Mouse (Mus musculus): ENCODE measurements around the gene Ifrd2. TPM values are rescaled to one million over a fixed set of nuclear protein-coding genes. Genes with fewer than 3 reads are reported as not detected.

The Ifrd2 gene
- total RNA-seq, 1 experiment = 66.6 TPM

DNA sequence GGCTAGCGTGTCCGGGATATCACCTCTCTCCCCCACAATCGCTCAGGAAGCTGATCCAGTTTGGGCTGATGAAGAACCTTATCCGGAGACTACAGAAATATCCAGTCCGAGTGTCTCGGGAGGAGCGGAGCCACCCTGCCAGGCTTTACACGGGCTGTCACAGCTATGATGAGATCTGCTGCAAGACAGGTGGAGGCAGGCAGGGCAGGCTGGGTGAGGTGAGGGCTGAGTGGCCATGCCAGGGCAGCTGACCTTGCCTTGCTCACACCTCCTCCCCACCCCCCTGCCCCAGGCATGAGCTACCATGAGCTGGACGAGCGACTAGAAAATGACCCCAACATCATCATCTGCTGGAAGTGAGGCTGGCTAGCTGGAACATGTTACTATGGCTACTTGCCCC lies 42.2 kb upstream of the Ifrd2 start:
- no peak for TF ChIP-seq HCFC1 (IDR thresholded peaks at IDR 0.05; ENCODE audit: borderline replicate concordance, insufficient read depth, low read length)
- no peak for TF ChIP-seq MAFK (IDR thresholded peaks at IDR 0.05; ENCODE audit: insufficient read depth, low read depth, low read length)
- TF ChIP-seq CHD2 (IDR thresholded peaks at IDR 0.05; ENCODE audit: low read depth, low read length) = no peak
- no peak for TF ChIP-seq ZNF384 (IDR thresholded peaks at IDR 0.05; ENCODE audit: low read depth, low read length)
- TF ChIP-seq ZC3H11A (IDR thresholded peaks at IDR 0.05; ENCODE audit: borderline replicate concordance, low read depth, low read length) = no peak
- no peak for DNase-seq (ENCODE audit: low read depth, low spot score)
- H3K4me3 ChIP-seq (ENCODE audit: insufficient read depth in 1 of 2, low read depth in 1 of 2, low read length in 2 of 2, poor library complexity in 1 of 2, severe bottlenecking in 1 of 2) = no peak overlapping the region
- peaks cover 0 to 18% of the 10 kb centered on the region in 2 experiments; a peak in 3 of 4 replicates for H3K4me1 ChIP-seq (ENCODE audit: control insufficient read depth in 2 of 2, insufficient read depth in 2 of 2, low read length in 2 of 2, poor library complexity in 1 of 2)
- in situ Hi-C loops (cut with MboI; ENCODE audit: low sequenced_read_pairs in 2 of 2, unreplicated experiment in 2 of 2) = no loop called here
- peaks cover 6% of the 10 kb centered on the region; the same call in 1 of the 2 replicates for H3K36me3 ChIP-seq (ENCODE audit: control insufficient read depth, insufficient read depth, low read length, poor library complexity, severe bottlenecking)
- H3K9ac ChIP-seq (ENCODE audit: insufficient read depth, low read depth, low read length, poor library complexity, severe bottlenecking) = no peak overlapping the region
- no peaks in the 10 kb centered on the region for H3K9me3 ChIP-seq (ENCODE audit: control insufficient read depth, insufficient read depth, low read depth, low read length)
- no peak overlapping the region for H3K27ac ChIP-seq (ENCODE audit: insufficient read depth, low read depth, low read length, poor library complexity, severe bottlenecking)

DNA sequence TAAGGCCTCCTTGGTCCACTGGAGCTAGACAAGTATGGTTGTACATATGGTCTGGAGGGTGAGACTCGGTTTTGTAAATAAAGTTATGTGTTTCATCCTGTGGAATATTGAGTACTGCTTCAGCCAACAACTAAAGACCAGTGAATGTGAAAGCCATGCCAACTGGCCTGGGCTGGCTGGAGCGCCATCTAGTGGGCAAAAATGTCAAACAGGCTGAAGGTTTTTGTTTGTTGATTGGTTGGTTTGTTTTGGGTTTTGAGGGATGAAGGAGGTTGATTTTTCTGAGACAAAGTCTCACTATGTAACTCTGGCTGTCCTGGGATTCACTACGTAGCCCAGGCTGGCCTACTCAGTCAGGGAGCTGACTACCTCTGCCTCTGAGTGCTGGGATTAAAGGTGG lies 41.8 kb upstream of the Ifrd2 start:
- peaks cover 6% of the 10 kb centered on the region; the same call in 1 of the 2 replicates for H3K36me3 ChIP-seq (ENCODE audit: control insufficient read depth, insufficient read depth, low read length, poor library complexity, severe bottlenecking)
- H3K9me3 ChIP-seq (ENCODE audit: control insufficient read depth, insufficient read depth, low read depth, low read length) = no peaks in the 10 kb centered on the region
- H3K4me3 ChIP-seq (ENCODE audit: insufficient read depth in 1 of 2, low read depth in 1 of 2, low read length in 2 of 2, poor library complexity in 1 of 2, severe bottlenecking in 1 of 2) = no peak overlapping the region
- TF ChIP-seq CHD2 (IDR thresholded peaks at IDR 0.05; ENCODE audit: low read depth, low read length) (no peak), HCFC1 (IDR thresholded peaks at IDR 0.05; ENCODE audit: borderline replicate concordance, insufficient read depth, low read length) (no peak), ZNF384 (IDR thresholded peaks at IDR 0.05; ENCODE audit: low read depth, low read length) (no peak), ZC3H11A (IDR thresholded peaks at IDR 0.05; ENCODE audit: borderline replicate concordance, low read depth, low read length) (no peak), MAFK (IDR thresholded peaks at IDR 0.05; ENCODE audit: insufficient read depth, low read depth, low read length) (no peak)
- no peak overlapping the region for H3K27ac ChIP-seq (ENCODE audit: insufficient read depth, low read depth, low read length, poor library complexity, severe bottlenecking)
- in situ Hi-C loops (cut with MboI; ENCODE audit: low sequenced_read_pairs in 2 of 2, unreplicated experiment in 2 of 2) = no loop called here
- peaks cover 0 to 20% of the 10 kb centered on the region in 2 experiments; a peak in 3 of 4 replicates for H3K4me1 ChIP-seq (ENCODE audit: control insufficient read depth in 2 of 2, insufficient read depth in 2 of 2, low read length in 2 of 2, poor library complexity in 1 of 2)
- DNase-seq (ENCODE audit: low read depth, low spot score) = no peak
- H3K9ac ChIP-seq (ENCODE audit: insufficient read depth, low read depth, low read length, poor library complexity, severe bottlenecking) = no peak overlapping the region

DNA sequence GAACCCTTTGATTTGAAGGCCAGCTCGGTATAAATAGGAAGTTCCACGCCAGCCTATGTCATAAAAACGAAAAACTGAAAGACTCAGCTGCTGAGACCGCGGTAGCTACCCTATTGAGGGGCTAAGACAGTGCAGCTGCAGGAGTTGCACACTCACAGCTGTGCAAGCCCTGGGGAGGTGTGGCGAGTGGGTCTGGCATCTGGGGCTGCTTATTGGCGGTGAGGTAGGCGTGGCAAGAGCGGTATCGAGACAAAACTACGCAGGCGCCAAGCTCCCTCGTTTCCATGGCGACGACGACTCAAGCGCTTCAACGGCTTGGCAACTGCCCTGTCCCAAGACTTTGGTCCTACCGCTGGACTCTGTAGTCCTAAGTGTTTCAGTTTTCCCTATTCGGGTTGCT lies 40.4 kb upstream of the Ifrd2 start, which contains the start of gene Zmynd10:
Gene Zmynd10, plus strand, starts transcription at position 273 of the 400 bp plus-strand sequence.
- H3K4me1 ChIP-seq (ENCODE audit: control insufficient read depth in 2 of 2, insufficient read depth in 2 of 2, low read length in 2 of 2, poor library complexity in 1 of 2) = peaks cover 0 to 29% of the 10 kb centered on the region in 2 experiments; a peak in 2 of 4 replicates
- H3K4me3 ChIP-seq (ENCODE audit: insufficient read depth in 1 of 2, low read depth in 1 of 2, low read length in 2 of 2, poor library complexity in 1 of 2, severe bottlenecking in 1 of 2) = peak within 1 kb of the TSS in 1 of 2 experiments; percentile 42; a peak in 1 of 4 replicates
- no peaks in the 10 kb centered on the region for H3K9me3 ChIP-seq (ENCODE audit: control insufficient read depth, insufficient read depth, low read depth, low read length)
- TF ChIP-seq ZC3H11A (IDR thresholded peaks at IDR 0.05; ENCODE audit: borderline replicate concordance, low read depth, low read length) = no peak
- no peak for TF ChIP-seq ZNF384 (IDR thresholded peaks at IDR 0.05; ENCODE audit: low read depth, low read length)
- TF ChIP-seq CHD2 (IDR thresholded peaks at IDR 0.05; ENCODE audit: low read depth, low read length) = no peak
- TF ChIP-seq MAFK (IDR thresholded peaks at IDR 0.05; ENCODE audit: insufficient read depth, low read depth, low read length) = no peak
- TF ChIP-seq HCFC1 (IDR thresholded peaks at IDR 0.05; ENCODE audit: borderline replicate concordance, insufficient read depth, low read length) = no peak
- peaks cover 6% of the 10 kb centered on the region; the same call in 1 of the 2 replicates for H3K36me3 ChIP-seq (ENCODE audit: control insufficient read depth, insufficient read depth, low read length, poor library complexity, severe bottlenecking)
- peak; percentile 87 for DNase-seq (ENCODE audit: low read depth, low spot score)
- no peak within 1 kb of the TSS for H3K9ac ChIP-seq (ENCODE audit: insufficient read depth, low read depth, low read length, poor library complexity, severe bottlenecking)
- in situ Hi-C loops (cut with MboI; ENCODE audit: low sequenced_read_pairs in 2 of 2, unreplicated experiment in 2 of 2) = no loop called here
- no peak within 1 kb of the TSS for H3K27ac ChIP-seq (ENCODE audit: insufficient read depth, low read depth, low read length, poor library complexity, severe bottlenecking)

DNA sequence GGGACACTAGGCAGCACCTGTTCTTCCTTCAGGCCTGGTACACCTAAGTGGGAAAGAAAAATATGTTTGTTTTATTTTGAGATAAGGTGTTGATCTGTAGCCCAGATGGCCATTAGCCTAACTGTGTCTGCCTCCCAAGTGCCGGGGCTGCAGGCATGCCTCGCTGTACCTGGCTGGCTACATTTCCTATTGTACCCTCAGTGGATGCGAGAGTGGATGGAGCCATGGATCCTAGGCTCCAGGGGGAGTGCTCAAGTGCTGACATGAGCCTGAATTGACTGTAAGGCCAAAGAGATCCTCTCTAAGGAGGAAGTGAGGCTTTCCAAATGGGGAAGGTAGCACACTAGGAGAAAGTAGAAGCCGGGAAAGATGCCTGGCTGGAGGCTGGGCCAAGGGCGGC lies 39.5 kb upstream of the Ifrd2 start:
- no peak for DNase-seq (ENCODE audit: low read depth, low spot score)
- Histone ChIP-seq H3K4me1 (ENCODE audit: control insufficient read depth in 2 of 2, insufficient read depth in 2 of 2, low read length in 2 of 2, poor library complexity in 1 of 2) (peaks cover 0 to 22% of the 10 kb centered on the region in 2 experiments; a peak in 1 of 4 replicates), H3K4me3 (ENCODE audit: insufficient read depth in 1 of 2, low read depth in 1 of 2, low read length in 2 of 2, poor library complexity in 1 of 2, severe bottlenecking in 1 of 2) (no peak overlapping the region), H3K9ac (ENCODE audit: insufficient read depth, low read depth, low read length, poor library complexity, severe bottlenecking) (no peak overlapping the region), H3K27ac (ENCODE audit: insufficient read depth, low read depth, low read length, poor library complexity, severe bottlenecking) (no peak overlapping the region), H3K36me3 (ENCODE audit: control insufficient read depth, insufficient read depth, low read length, poor library complexity, severe bottlenecking) (peaks cover 6% of the 10 kb centered on the region; the same call in 1 of the 2 replicates), H3K9me3 (ENCODE audit: control insufficient read depth, insufficient read depth, low read depth, low read length) (no peaks in the 10 kb centered on the region)
- TF ChIP-seq CHD2 (IDR thresholded peaks at IDR 0.05; ENCODE audit: low read depth, low read length) (no peak), MAFK (IDR thresholded peaks at IDR 0.05; ENCODE audit: insufficient read depth, low read depth, low read length) (no peak), HCFC1 (IDR thresholded peaks at IDR 0.05; ENCODE audit: borderline replicate concordance, insufficient read depth, low read length) (no peak), ZC3H11A (IDR thresholded peaks at IDR 0.05; ENCODE audit: borderline replicate concordance, low read depth, low read length) (no peak), ZNF384 (IDR thresholded peaks at IDR 0.05; ENCODE audit: low read depth, low read length) (no peak)
- in situ Hi-C loops (cut with MboI; ENCODE audit: low sequenced_read_pairs in 2 of 2, unreplicated experiment in 2 of 2) = no loop called here

Data from ES-E14 (cell line).